Mouse (Mus musculus) MEL (cell line): ENCODE measurements around the gene Tmem179b.

ENCODE experiments used
- CHD2 ChIP-seq: IDR thresholded peaks from 2 replicates; pipeline ENCODE4 v1.6.1; 2011; ENCODE audit warnings: low read length, improper control_type of control experiment
- CTCF ChIP-seq, 3 experiments: IDR thresholded peaks in 2 of 3; conservative IDR thresholded peaks in 1 of 3; 2 replicates each; pipeline ENCODE4 v1.5.1; 2011 to 2012; ENCODE audit warnings: low read length in 3 of 3, low read depth in 2 of 3, mild to moderate bottlenecking in 2 of 3, improper control_type of control experiment in 1 of 3, inconsistent platforms in 1 of 3, mixed read lengths in 1 of 3, moderate library complexity in 1 of 3; ENCODE audit not compliant: control insufficient read depth in 1 of 3, insufficient read depth in 1 of 3, poor library complexity in 1 of 3, severe bottlenecking in 1 of 3
- ELF1 ChIP-seq: IDR thresholded peaks from 2 replicates; pipeline ENCODE4 v1.6.1; 2014; ENCODE audit warnings: low read depth, mild to moderate bottlenecking, inconsistent platforms, low read length, improper control_type of control experiment, moderate library complexity
- EP300 ChIP-seq, 2 experiments: IDR thresholded peaks; 2 replicates each; pipeline ENCODE4 v1.6.1; 2011; ENCODE audit warnings: improper control_type of control experiment in 2 of 2, low read length in 2 of 2, low read depth in 1 of 2, mild to moderate bottlenecking in 1 of 2
- GABPA ChIP-seq: IDR thresholded peaks from 2 replicates; pipeline ENCODE4 v1.6.1; 2012; ENCODE audit warnings: low read depth, mild to moderate bottlenecking, inconsistent platforms, low read length, improper control_type of control experiment, moderate library complexity
- GATA1 ChIP-seq: IDR thresholded peaks from 2 replicates; pipeline ENCODE4 v1.6.1; 2011; ENCODE audit warnings: low read depth, low read length, improper control_type of control experiment
- HCFC1 ChIP-seq: IDR thresholded peaks from 2 replicates; pipeline ENCODE4 v1.6.1; 2012; ENCODE audit warnings: low read depth, mild to moderate bottlenecking, inconsistent platforms, low read length, improper control_type of control experiment, moderate library complexity
- MAX ChIP-seq: IDR thresholded peaks from 2 replicates; pipeline ENCODE4 v1.6.1; 2011; ENCODE audit warnings: low read length, improper control_type of control experiment
- POLR2A ChIP-seq, 2 experiments: IDR thresholded peaks; 2 replicates each; pipeline ENCODE4 v1.6.1; 2011 to 2012; ENCODE audit warnings: low read length in 2 of 2, mild to moderate bottlenecking in 2 of 2, control low read depth in 1 of 2, improper control_type of control experiment in 1 of 2, low read depth in 1 of 2, moderate library complexity in 1 of 2; ENCODE audit not compliant: control insufficient read depth in 1 of 2, insufficient read depth in 1 of 2, poor library complexity in 1 of 2
- POLR2AphosphoS2 ChIP-seq: IDR thresholded peaks from 2 replicates; pipeline ENCODE4 v1.6.1; 2011; ENCODE audit warnings: low read length, improper control_type of control experiment
- SIN3A ChIP-seq: IDR thresholded peaks from 2 replicates; pipeline ENCODE4 v1.6.1; 2012; ENCODE audit warnings: low read length, improper control_type of control experiment, inconsistent platforms
- TBP ChIP-seq: IDR thresholded peaks from 2 replicates; pipeline ENCODE4 v1.8.0; 2011; ENCODE audit warnings: low read depth, low read length, improper control_type of control experiment
- USF1 ChIP-seq: IDR thresholded peaks from 2 replicates; pipeline ENCODE4 v1.6.1; 2014; ENCODE audit warnings: low read depth, mild to moderate bottlenecking, inconsistent platforms, low read length, improper control_type of control experiment, moderate library complexity
- ZC3H11A ChIP-seq: IDR thresholded peaks from 2 replicates; pipeline ENCODE4 v1.6.1; 2012; ENCODE audit warnings: low read depth, mild to moderate bottlenecking, inconsistent platforms, low read length, improper control_type of control experiment

GRCm38 (mm10) chr19:8755652-8756051 lies 18.6 kb downstream of the Tmem179b start:
- no peak for TF ChIP-seq ZC3H11A
- TF ChIP-seq CHD2, result no peak
- TF ChIP-seq MAX, result no peak
- TF ChIP-seq ELF1, result no peak
- no peak for TF ChIP-seq POLR2A (IDR thresholded peaks at IDR 0.05; ENCODE audit: control insufficient read depth in 1 of 2, insufficient read depth in 1 of 2, low read depth in 1 of 2, low read length in 2 of 2, poor library complexity in 1 of 2)
- no peak for TF ChIP-seq CTCF (IDR thresholded peaks at IDR 0.05 in 2 of 3, conservative IDR thresholded peaks at IDR 0.05 in 1 of 3; ENCODE audit: control insufficient read depth in 1 of 3, insufficient read depth in 1 of 3, low read depth in 2 of 3, low read length in 3 of 3, poor library complexity in 1 of 3, severe bottlenecking in 1 of 3)
- TF ChIP-seq SIN3A, result no peak
- no peak for TF ChIP-seq POLR2AphosphoS2
- no peak for TF ChIP-seq EP300 (IDR thresholded peaks at IDR 0.05; ENCODE audit: low read depth in 1 of 2, low read length in 2 of 2)
- TF ChIP-seq GATA1, result no peak
- TF ChIP-seq TBP, result no peak
- no peak for TF ChIP-seq GABPA
- TF ChIP-seq USF1, result no peak
- no peak for TF ChIP-seq HCFC1
